Mouse (Mus musculus) embryonic facial prominence, embryonic 11.5 days (tissue): ENCODE measurements at regions not wholly inside any gene's neighbourhood (a gene's known extent, or its start where the extent isn't known, plus 50 kb on each side); places are given as distances from the start of the nearest gene placed in this dataset.
"Not testable (repeated sequence)": the region's sequence is repeated elsewhere in the genome, so short reads cannot be mapped to it uniquely, and the experiment has no call there.

Experiments
- ATAC-seq: fragments of 200-750 bp; cut with Nextera tagmentation; replicated peaks from 2 replicates; pipeline ENCODE4 v1.8.0; 2017; ENCODE audit warnings: low read depth; ENCODE audit not compliant: insufficient number of reproducible peaks, low FRiP score, low TSS enrichment
- DNase-seq: peaks from one replicate; pipeline ENCODE4 v3.0.0-alpha.2; 2015; ENCODE audit warnings: low spot score
- H3K27ac ChIP-seq: fragments of 300-500 bp; sonication (generic); replicated peaks from 2 replicates; pipeline ENCODE4 v1.5.1; 2014; ENCODE audit warnings: mild to moderate bottlenecking, low read depth, low read length, control low read depth
- H3K27me3 ChIP-seq: fragments of 300-500 bp; sonication (generic); 2 replicates; pipeline ENCODE4 v1.6.1; 2014; ENCODE audit warnings: mild to moderate bottlenecking, low read length, moderate library complexity, mixed read lengths; ENCODE audit not compliant: control insufficient read depth, insufficient read depth
- H3K36me3 ChIP-seq: fragments of 300-500 bp; sonication (generic); replicated peaks from 2 replicates; pipeline ENCODE4 v1.6.1; 2014; ENCODE audit warnings: low read depth, mild to moderate bottlenecking, low read length, moderate library complexity, mixed read lengths; ENCODE audit not compliant: control insufficient read depth, insufficient read depth
- H3K4me1 ChIP-seq: fragments of 300-500 bp; sonication (generic); 2 replicates; pipeline ENCODE4 v1.6.1; 2014; ENCODE audit warnings: low read length, mixed read lengths; ENCODE audit not compliant: control insufficient read depth, insufficient read depth
- H3K4me2 ChIP-seq: fragments of 300-500 bp; sonication (generic); 2 replicates; pipeline ENCODE4 v1.6.1; 2014; ENCODE audit warnings: low read depth, mild to moderate bottlenecking, control low read depth, low read length, moderate library complexity
- H3K4me3 ChIP-seq: fragments of 300-500 bp; sonication (generic); 2 replicates; pipeline ENCODE4 v1.5.1; 2014; ENCODE audit warnings: low read depth, low read length, control low read depth
- H3K9ac ChIP-seq: fragments of 300-500 bp; sonication (generic); replicated peaks from 2 replicates; pipeline ENCODE4 v1.6.1; 2014; ENCODE audit warnings: mild to moderate bottlenecking, control low read depth, low read length
- H3K9me3 ChIP-seq: fragments of 300-500 bp; sonication (generic); replicated peaks from 2 replicates; pipeline ENCODE4 v1.6.1; 2016; ENCODE audit warnings: mild to moderate bottlenecking, low read length, inconsistent platforms, mixed read lengths; ENCODE audit not compliant: control insufficient read depth
- WGBS: fragments of 180-500 bp; shearing (Covaris S2); extraction: QIAGEN DNeasy Blood & Tissue Kit; methylation state at CpG from one replicate; pipeline ENCODE4 v1.1.7; 2014; 5-methylcytosine and 5-hydroxymethylcytosine counted together

- no peak for ATAC-seq
- DNase-seq, result no peak
- no peaks in the 10 kb centered on the region for H3K9me3 ChIP-seq
- no peak overlapping the region for H3K4me3 ChIP-seq
- 61% methylated on average over 1 of the region's 1 CpGs for WGBS
- H3K4me1 ChIP-seq, result no peaks in the 10 kb centered on the region
- H3K9ac ChIP-seq, result no peak overlapping the region
- no peaks in the 10 kb centered on the region for H3K36me3 ChIP-seq
- H3K27ac ChIP-seq, result no peak overlapping the region
- H3K4me2 ChIP-seq, result no peak overlapping the region
- no peaks in the 10 kb centered on the region for H3K27me3 ChIP-seq
These were observed 167.1 kb downstream of the Pcdh17 start for GRCm38 (mm10) chr14:84610476-84610875.

DNA sequence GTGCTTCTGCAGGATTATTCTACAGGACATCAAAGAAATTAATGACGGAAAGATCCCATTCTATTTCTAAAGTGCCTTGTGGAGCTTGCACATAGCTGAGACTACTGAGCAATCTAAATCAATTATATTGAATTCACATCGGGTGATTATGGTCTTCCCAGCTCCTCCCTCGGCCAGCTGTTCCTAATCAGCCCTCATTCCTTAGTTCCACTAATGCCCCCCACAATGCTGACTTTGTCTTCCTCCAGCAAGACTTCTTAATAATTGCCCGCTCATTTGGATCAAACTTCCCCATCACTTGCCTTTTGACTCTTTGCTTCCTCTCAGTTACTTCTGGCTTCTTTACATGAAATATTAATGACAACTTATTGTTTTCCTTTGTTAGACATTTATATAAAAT lies 169.2 kb downstream of the Pcdh17 start:
- Histone ChIP-seq H3K27me3 (no peaks in the 10 kb centered on the region), H3K4me3 (no peak overlapping the region), H3K9me3 (no peaks in the 10 kb centered on the region), H3K4me2 (no peak overlapping the region), H3K9ac (no peak overlapping the region), H3K36me3 (no peaks in the 10 kb centered on the region), H3K27ac (no peak overlapping the region), H3K4me1 (no peaks in the 10 kb centered on the region)
- WGBS, result 17% methylated on average over 4 of the region's 4 CpGs
- DNase-seq, result peak; percentile 68
- no peak for ATAC-seq

DNA sequence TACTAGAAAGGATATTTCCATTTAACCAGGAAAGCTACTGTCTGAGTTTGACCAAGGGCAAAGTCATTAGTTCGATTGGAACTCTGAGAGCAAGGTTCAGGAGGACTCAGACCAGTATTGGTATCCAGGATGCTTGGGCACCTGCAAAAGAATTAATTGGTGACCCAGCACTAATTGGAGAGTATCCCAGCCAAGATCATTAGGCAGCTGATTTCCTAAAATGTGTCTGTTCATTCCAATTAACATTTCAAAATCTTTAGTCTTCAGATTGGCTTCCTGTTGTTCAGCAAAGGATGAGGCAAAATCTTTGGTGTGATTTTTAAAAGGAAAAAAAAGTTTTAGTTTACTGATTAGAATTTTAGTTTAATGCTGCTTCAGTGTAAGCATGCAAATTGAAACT lies 201.7 kb downstream of the Pcdh17 start:
- no peaks in the 10 kb centered on the region for H3K9me3 ChIP-seq
- H3K27me3 ChIP-seq, result no peaks in the 10 kb centered on the region
- H3K36me3 ChIP-seq, result no peaks in the 10 kb centered on the region
- DNase-seq (no peak), ATAC-seq (no peak)
- no peak overlapping the region for H3K4me3 ChIP-seq
- H3K9ac ChIP-seq, result no peak overlapping the region
- H3K27ac ChIP-seq, result no peak overlapping the region
- no peak overlapping the region for H3K4me2 ChIP-seq
- 67% methylated on average over 1 of the region's 1 CpGs for WGBS
- H3K4me1 ChIP-seq, result no peaks in the 10 kb centered on the region

DNA sequence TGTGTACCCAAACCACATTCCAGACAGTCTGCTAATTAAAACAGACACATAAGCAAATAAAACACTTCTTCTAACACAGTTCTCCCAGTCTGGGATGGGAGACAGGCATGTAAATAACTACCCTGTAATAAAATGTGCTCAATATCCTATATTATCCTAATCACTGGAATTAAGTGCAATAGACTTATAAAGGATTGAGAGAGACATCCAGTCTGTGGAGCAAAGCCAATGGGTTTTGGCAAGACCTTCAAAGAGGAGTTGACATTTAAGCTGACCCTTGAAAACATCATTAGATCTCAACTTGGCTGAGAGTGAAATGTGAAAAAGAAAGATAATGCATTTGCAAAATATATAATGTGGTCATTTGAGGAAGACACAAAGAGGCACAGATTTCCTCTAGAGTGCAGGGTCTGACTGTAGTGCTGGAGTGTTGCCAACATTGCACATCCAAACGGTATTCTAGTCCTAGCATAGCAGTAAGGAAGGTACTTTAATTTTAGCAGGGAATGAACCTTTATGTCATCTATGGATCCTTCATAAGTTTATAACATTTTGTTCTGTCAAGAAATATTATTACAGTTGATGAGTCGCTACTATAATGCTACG lies 202.7 kb downstream of the Pcdh17 start:
- WGBS, result 80% methylated on average over 3 of the region's 3 CpGs
- no peak overlapping the region for H3K27ac ChIP-seq
- H3K4me1 ChIP-seq, result no peaks in the 10 kb centered on the region
- no peak overlapping the region for H3K4me3 ChIP-seq
- H3K36me3 ChIP-seq, result no peaks in the 10 kb centered on the region
- no peaks in the 10 kb centered on the region for H3K9me3 ChIP-seq
- H3K27me3 ChIP-seq, result no peaks in the 10 kb centered on the region
- DNase-seq, result no peak
- H3K9ac ChIP-seq, result no peak overlapping the region
- no peak overlapping the region for H3K4me2 ChIP-seq
- no peak for ATAC-seq

DNA sequence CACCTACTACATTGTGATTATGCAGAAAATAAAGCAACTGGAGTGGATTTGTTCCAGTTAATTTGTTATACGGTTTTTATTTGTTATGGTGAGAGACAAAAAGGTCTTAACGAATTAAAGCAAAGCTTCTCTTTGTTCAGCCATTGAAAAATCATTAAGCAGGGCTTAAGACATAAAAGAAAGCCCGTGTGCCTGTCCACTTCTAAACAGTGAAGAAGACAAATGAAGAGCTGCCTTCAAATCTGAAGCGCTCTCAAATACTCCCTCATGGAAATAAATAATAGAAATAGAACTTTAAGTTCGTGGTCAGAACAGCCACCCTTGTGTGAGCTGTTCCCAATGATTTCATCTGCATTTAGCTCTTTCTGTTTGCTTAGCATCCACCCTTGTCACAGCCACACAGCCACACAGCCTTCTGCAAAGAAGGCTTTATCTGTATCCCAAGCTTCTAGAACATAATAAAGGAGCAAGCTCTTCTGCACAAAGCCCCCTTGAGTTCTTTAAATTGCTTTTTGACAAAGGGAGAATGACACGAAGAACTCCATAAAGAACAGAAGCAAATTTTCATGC lies 215.9 kb downstream of the Pcdh17 start:
- ATAC-seq (no peak), DNase-seq (peak; percentile 8)
- WGBS, result 49% methylated on average over 6 of the region's 6 CpGs
- no peak overlapping the region for H3K9ac ChIP-seq
- no peak overlapping the region for H3K27ac ChIP-seq
- no peaks in the 10 kb centered on the region for H3K9me3 ChIP-seq
- no peaks in the 10 kb centered on the region for H3K27me3 ChIP-seq
- H3K4me1 ChIP-seq, result no peaks in the 10 kb centered on the region
- H3K36me3 ChIP-seq, result no peaks in the 10 kb centered on the region
- H3K4me2 ChIP-seq, result no peak overlapping the region
- H3K4me3 ChIP-seq, result no peak overlapping the region

DNA sequence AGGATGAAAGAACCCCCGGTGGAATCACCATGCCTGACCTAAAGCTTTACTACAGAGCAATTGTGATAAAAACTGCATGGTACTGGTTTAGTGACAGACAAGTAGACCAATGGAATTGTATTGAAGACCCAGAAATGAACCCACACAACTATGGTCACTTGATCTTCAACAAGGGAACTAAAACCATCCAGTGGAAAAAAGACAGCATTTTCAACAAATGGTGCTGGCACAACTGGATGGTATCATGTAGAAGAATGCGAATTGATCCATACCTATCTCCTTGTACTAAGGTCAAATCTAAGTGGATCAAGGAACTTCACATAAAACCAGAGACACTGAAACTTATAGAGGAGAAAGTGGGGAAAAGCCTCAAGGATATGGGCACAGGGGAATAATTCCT lies 224.3 kb downstream of the Pcdh17 start:
- not testable (repeated sequence) for H3K27ac ChIP-seq, H3K9me3 ChIP-seq, H3K36me3 ChIP-seq, H3K27me3 ChIP-seq, ATAC-seq, H3K4me2 ChIP-seq, H3K4me3 ChIP-seq, H3K9ac ChIP-seq, H3K4me1 ChIP-seq, DNase-seq
- WGBS, result 88% methylated on average over 2 of the region's 2 CpGs

GRCm38 (mm10) chr14:84671678-84672472 lies 228.5 kb downstream of the Pcdh17 start:
- H3K4me1 ChIP-seq, result no peaks in the 10 kb centered on the region
- ATAC-seq (no peak), DNase-seq (peak; percentile 5)
- no peaks in the 10 kb centered on the region for H3K27me3 ChIP-seq
- H3K4me2 ChIP-seq, result no peak overlapping the region
- no peaks in the 10 kb centered on the region for H3K36me3 ChIP-seq
- no peaks in the 10 kb centered on the region for H3K9me3 ChIP-seq
- no peak overlapping the region for H3K9ac ChIP-seq
- no peak overlapping the region for H3K27ac ChIP-seq
- 52% methylated on average over 7 of the region's 7 CpGs for WGBS
- H3K4me3 ChIP-seq, result no peak overlapping the region

- no peaks in the 10 kb centered on the region for H3K27me3 ChIP-seq
- H3K27ac ChIP-seq, result no peak overlapping the region
- H3K4me2 ChIP-seq, result no peak overlapping the region
- DNase-seq, result no peak
- H3K36me3 ChIP-seq, result no peaks in the 10 kb centered on the region
- ATAC-seq, result no peak
- 69% methylated on average over 3 of the region's 3 CpGs for WGBS
- H3K4me1 ChIP-seq, result no peaks in the 10 kb centered on the region
- H3K9me3 ChIP-seq, result no peaks in the 10 kb centered on the region
- no peak overlapping the region for H3K4me3 ChIP-seq
- H3K9ac ChIP-seq, result no peak overlapping the region
These were observed 243.5 kb downstream of the Pcdh17 start for GRCm38 (mm10) chr14:84686848-84687247.
